Mouse (Mus musculus) CH12.LX (cell line): Measurements from ENCODE around the gene Styx. TPM values are rescaled to one million over a fixed set of nuclear protein-coding genes. Genes with fewer than 3 reads are reported as not detected.
"Not testable (repeated sequence)": the region's sequence is repeated elsewhere in the genome, so short reads cannot be mapped to it uniquely, and the experiment has no call there.

Experiments used
- DNase-seq: peaks from one replicate; pipeline ENCODE4 v3.0.0-alpha.2; 2013; ENCODE audit errors: extremely low read depth
- H3K27ac ChIP-seq: 2 replicates; pipeline ENCODE4 v1.5.1; 2012; ENCODE audit warnings: low read depth, mild to moderate bottlenecking, control low read depth, moderate library complexity; ENCODE audit not compliant: insufficient read depth
- H3K27me3 ChIP-seq: replicated peaks from 2 replicates; pipeline ENCODE3; 2012; ENCODE audit warnings: inconsistent platforms
- H3K36me3 ChIP-seq, 2 experiments: replicated peaks in 1 of 2; 2 replicates each; pipeline versions ENCODE3 to v1.6.1; 2012; ENCODE audit warnings: inconsistent platforms in 1 of 2, low read length in 1 of 2, mild to moderate bottlenecking in 1 of 2, mixed read lengths in 1 of 2, moderate library complexity in 1 of 2; ENCODE audit not compliant: control insufficient read depth in 1 of 2, insufficient read depth in 1 of 2
- H3K4me1 ChIP-seq, 2 experiments: 2 replicates each; pipeline ENCODE4 v1.6.1; 2012; ENCODE audit warnings: inconsistent platforms in 1 of 2, moderate library complexity in 1 of 2; ENCODE audit not compliant: insufficient read depth in 2 of 2, control insufficient read depth in 1 of 2
- H3K4me2 ChIP-seq: 2 replicates; pipeline ENCODE4 v1.6.1; 2012; ENCODE audit warnings: low read depth, mild to moderate bottlenecking, control low read depth; ENCODE audit not compliant: poor library complexity, insufficient read depth, severe bottlenecking
- H3K4me3 ChIP-seq, 3 experiments: fragments of 150-350 bp in 1 of 3; sonication (generic) in 1 of 3; replicated peaks in 1 of 3; 2 replicates each; pipeline versions ENCODE3 to v1.5.1; 2011 to 2012; ENCODE audit warnings: low read depth in 2 of 3, low read length in 2 of 3, mild to moderate bottlenecking in 2 of 3, moderate library complexity in 2 of 3, control low read depth in 1 of 3, improper control_type of control experiment in 1 of 3, inconsistent platforms in 1 of 3, mixed read lengths in 1 of 3; ENCODE audit not compliant: poor library complexity in 1 of 3
- H3K79me2 ChIP-seq: replicated peaks from 2 replicates; pipeline ENCODE4 v1.6.1; 2012; ENCODE audit warnings: mild to moderate bottlenecking, moderate library complexity; ENCODE audit not compliant: control insufficient read depth, poor library complexity, insufficient read depth, severe bottlenecking; ENCODE audit errors: extremely low read depth
- H3K9ac ChIP-seq: 2 replicates; pipeline ENCODE4 v1.6.1; 2012; ENCODE audit warnings: low read depth, mild to moderate bottlenecking, control low read depth, moderate library complexity; ENCODE audit not compliant: insufficient read depth
- H3K9me3 ChIP-seq: replicated peaks from 2 replicates; pipeline ENCODE3; 2012; ENCODE audit warnings: low read length, inconsistent platforms, mixed read lengths
- BHLHE40 ChIP-seq: IDR thresholded peaks from 2 replicates; pipeline ENCODE4 v1.6.1; 2011; ENCODE audit warnings: mild to moderate bottlenecking, low read depth, low read length, improper control_type of control experiment
- CHD1 ChIP-seq: IDR thresholded peaks from 2 replicates; pipeline ENCODE4 v1.6.1; 2012; ENCODE audit warnings: low read depth, low read length, improper control_type of control experiment, inconsistent platforms
- CHD2 ChIP-seq: IDR thresholded peaks from 2 replicates; pipeline ENCODE4 v1.6.1; 2011; ENCODE audit warnings: low read length, improper control_type of control experiment
- CTCF ChIP-seq, 2 experiments: IDR thresholded peaks in 1 of 2; conservative IDR thresholded peaks in 1 of 2; 2 replicates each; pipeline ENCODE4 v1.5.1; 2011 to 2012; ENCODE audit warnings: low read depth in 2 of 2, low read length in 2 of 2, improper control_type of control experiment in 1 of 2, inconsistent platforms in 1 of 2, mild to moderate bottlenecking in 1 of 2, moderate library complexity in 1 of 2
- ELF1 ChIP-seq: IDR thresholded peaks from 2 replicates; pipeline ENCODE4 v1.6.1; 2014; ENCODE audit warnings: low read depth, mild to moderate bottlenecking, inconsistent platforms, low read length, improper control_type of control experiment
- ETS1 ChIP-seq: conservative IDR thresholded peaks from 2 replicates; pipeline ENCODE4 v1.6.1; 2012; ENCODE audit warnings: low read depth, mild to moderate bottlenecking, inconsistent platforms, low read length, improper control_type of control experiment, moderate library complexity
- GABPA ChIP-seq: IDR thresholded peaks from 2 replicates; pipeline ENCODE4 v1.6.1; 2012; ENCODE audit warnings: low read depth, low read length, improper control_type of control experiment, inconsistent platforms; ENCODE audit not compliant: insufficient replicate concordance
- HCFC1 ChIP-seq: IDR thresholded peaks from 2 replicates; pipeline ENCODE4 v1.6.1; 2012; ENCODE audit warnings: low read depth, mild to moderate bottlenecking, inconsistent platforms, low read length, improper control_type of control experiment
- KAT2A ChIP-seq: IDR thresholded peaks from 2 replicates; pipeline ENCODE4 v1.6.1; 2012; ENCODE audit warnings: low read length, improper control_type of control experiment, inconsistent platforms; ENCODE audit not compliant: insufficient replicate concordance
- MAZ ChIP-seq: IDR thresholded peaks from 2 replicates; pipeline ENCODE4 v1.6.1; 2012; ENCODE audit warnings: low read depth, mild to moderate bottlenecking, inconsistent platforms, low read length, improper control_type of control experiment, moderate library complexity
- MEF2A ChIP-seq: IDR thresholded peaks from 2 replicates; pipeline ENCODE4 v1.6.1; 2014; ENCODE audit warnings: low read depth, mild to moderate bottlenecking, inconsistent platforms, low read length, improper control_type of control experiment, borderline replicate concordance
- MXI1 ChIP-seq: IDR thresholded peaks from 2 replicates; pipeline ENCODE4 v1.6.1; 2011; ENCODE audit warnings: mild to moderate bottlenecking, low read depth, low read length, improper control_type of control experiment
- MYC ChIP-seq: IDR thresholded peaks from 2 replicates; pipeline ENCODE4 v1.6.1; 2011; ENCODE audit warnings: low read depth, mild to moderate bottlenecking, improper control_type of control experiment, low read length
- POLR2A ChIP-seq: IDR thresholded peaks from 2 replicates; pipeline ENCODE4 v1.6.1; 2011; ENCODE audit warnings: low read depth, mild to moderate bottlenecking, improper control_type of control experiment, low read length
- RAD21 ChIP-seq: IDR thresholded peaks from 2 replicates; pipeline ENCODE4 v1.6.1; 2011; ENCODE audit warnings: low read depth, mild to moderate bottlenecking, low read length, improper control_type of control experiment, moderate library complexity
- RCOR1 ChIP-seq: conservative IDR thresholded peaks from 2 replicates; pipeline ENCODE4 v1.6.1; 2012; ENCODE audit warnings: low read depth, mild to moderate bottlenecking, inconsistent platforms, low read length, improper control_type of control experiment
- SMC3 ChIP-seq: IDR thresholded peaks from 2 replicates; pipeline ENCODE4 v1.6.1; 2011; ENCODE audit warnings: low read depth, low read length, improper control_type of control experiment
- UBTF ChIP-seq: IDR thresholded peaks from 2 replicates; pipeline ENCODE4 v1.6.1; 2012; ENCODE audit warnings: low read depth, mild to moderate bottlenecking, inconsistent platforms, low read length, improper control_type of control experiment, moderate library complexity
- USF1 ChIP-seq: IDR thresholded peaks from 2 replicates; pipeline ENCODE4 v1.6.1; 2014; ENCODE audit warnings: low read depth, mild to moderate bottlenecking, inconsistent platforms, low read length, improper control_type of control experiment
- ZC3H11A ChIP-seq: IDR thresholded peaks from 2 replicates; pipeline ENCODE4 v1.6.1; 2012; ENCODE audit warnings: low read depth, mild to moderate bottlenecking, inconsistent platforms, low read length, improper control_type of control experiment
- ZNF384 ChIP-seq: IDR thresholded peaks from 2 replicates; pipeline ENCODE4 v1.6.1; 2012; ENCODE audit warnings: low read depth, low read length, improper control_type of control experiment, inconsistent platforms
- dilution Hi-C: fragments of 300-500 bp; cut with MboI; formaldehyde crosslinking; loops from 2 replicates; pipeline ENCODE4 v1.14.3; 2020; ENCODE audit warnings: low sequenced_read_pairs; ENCODE audit not compliant: extremely low pct_unique_long_range_greater_than_20kb, extremely low pct_ligation_motif_present
- in situ Hi-C: fragments of 300-500 bp; cut with MboI; formaldehyde crosslinking; loops from 3 replicates; pipeline ENCODE4 v1.14.3; 2019; ENCODE audit warnings: low sequenced_read_pairs, low pct_ligation_motif_present, low pct_unique_long_range_greater_than_20kb, mixed read lengths
- polyA plus RNA-seq: library from polyadenylated mRNA; unstranded; fragments of >175 nt; gene quantifications from 2 replicates; pipeline ENCODE4 v1.2.1, GENCODE M21; 2012; ENCODE audit warnings: low read depth; ENCODE audit not compliant: insufficient read length
- total RNA-seq, 2 experiments: library from RNA; depleted of rRNA; stranded (reverse); fragments of 300-350 nt in 1 of 2; fragments of >200 nt in 1 of 2; gene quantifications; 2 replicates each; pipeline ENCODE4 v1.2.3; 2012 to 2014

Gene Styx
- total and polyA plus RNA-seq, 3 experiments: 15.7 to 41.2 (median 21.8) TPM

DNA sequence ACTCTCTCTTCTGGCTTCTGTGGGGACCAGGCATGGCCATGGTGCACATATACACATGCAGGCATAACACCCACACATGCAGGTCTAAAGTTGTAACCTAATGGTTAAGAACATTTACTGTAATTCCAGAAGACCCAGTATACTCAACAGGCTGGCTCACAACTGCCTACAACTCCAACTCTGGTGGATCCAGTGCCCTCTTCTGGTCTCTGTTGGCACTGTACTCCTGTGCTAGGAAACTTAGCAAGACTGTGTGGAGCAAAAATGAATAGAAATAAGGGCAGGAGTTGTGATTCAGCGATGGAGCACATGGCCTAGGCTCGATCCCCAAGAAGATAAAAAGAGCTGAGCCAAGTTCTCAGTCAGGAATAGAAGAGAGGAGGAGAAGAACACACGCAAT is 48.9 kb downstream of the Styx start:
- dilution Hi-C loops: no loop called here
- no peak overlapping the region for H3K27ac ChIP-seq
- peak; percentile 26 for DNase-seq
- no peak overlapping the region for H3K4me3 ChIP-seq
- H3K4me1 ChIP-seq: no peaks in the 10 kb centered on the region
- no peaks in the 10 kb centered on the region for H3K27me3 ChIP-seq
- H3K4me2 ChIP-seq: no peak overlapping the region
- no peaks in the 10 kb centered on the region for H3K9me3 ChIP-seq
- TF ChIP-seq MEF2A (no peak), GABPA (no peak), RCOR1 (no peak), HCFC1 (no peak), CHD1 (no peak), SMC3 (peak; percentile 24), KAT2A (no peak), ETS1 (no peak), MXI1 (no peak), CTCF (conservative IDR thresholded peaks at IDR 0.05 in 1 of 2, IDR thresholded peaks at IDR 0.05 in 1 of 2; ENCODE audit: low read depth in 2 of 2, low read length in 2 of 2) (peak; percentile 33 to 63; a peak in 2 of 4 replicates), RAD21 (peak; percentile 38)
- in situ Hi-C loops: no loop called here
- no peaks in the 10 kb centered on the region for H3K79me2 ChIP-seq
- H3K9ac ChIP-seq: no peak overlapping the region
- no peaks in the 10 kb centered on the region for H3K36me3 ChIP-seq

DNA sequence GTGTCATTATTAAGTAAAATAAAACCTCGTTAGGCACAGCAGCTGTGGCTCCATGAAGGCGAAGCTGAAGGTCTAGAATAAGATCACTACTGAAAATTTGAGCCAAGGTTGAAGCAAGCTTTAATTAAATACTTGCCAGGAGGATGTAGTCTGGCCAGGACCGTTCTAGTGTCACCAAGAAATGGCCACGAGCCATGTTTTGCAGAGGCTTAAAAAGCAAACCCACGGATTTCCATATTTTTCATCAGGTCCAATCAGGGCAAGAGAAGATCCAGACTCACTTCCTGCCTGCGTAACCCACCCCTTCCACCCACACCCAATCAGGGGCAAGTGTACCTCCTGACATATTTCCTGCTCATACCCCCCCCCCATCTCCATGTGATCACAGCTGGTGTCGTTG is 52.8 kb downstream of the Styx start:
- Histone ChIP-seq H3K27ac (no peak overlapping the region), H3K27me3 (no peaks in the 10 kb centered on the region), H3K9ac (no peak overlapping the region), H3K9me3 (no peaks in the 10 kb centered on the region), H3K79me2 (no peaks in the 10 kb centered on the region), H3K4me2 (no peak overlapping the region), H3K4me1 (no peaks in the 10 kb centered on the region), H3K4me3 (no peak overlapping the region), H3K36me3 (no peaks in the 10 kb centered on the region)
- TF ChIP-seq CHD2 (no peak), POLR2A (no peak), ZNF384 (no peak), BHLHE40 (no peak), UBTF (no peak), ELF1 (no peak), GABPA (no peak), ZC3H11A (no peak), MAZ (no peak), USF1 (no peak), RCOR1 (no peak), MYC (no peak)
- no peak for DNase-seq
- dilution Hi-C loops (no loop called here), in situ Hi-C loops (no loop called here)

DNA sequence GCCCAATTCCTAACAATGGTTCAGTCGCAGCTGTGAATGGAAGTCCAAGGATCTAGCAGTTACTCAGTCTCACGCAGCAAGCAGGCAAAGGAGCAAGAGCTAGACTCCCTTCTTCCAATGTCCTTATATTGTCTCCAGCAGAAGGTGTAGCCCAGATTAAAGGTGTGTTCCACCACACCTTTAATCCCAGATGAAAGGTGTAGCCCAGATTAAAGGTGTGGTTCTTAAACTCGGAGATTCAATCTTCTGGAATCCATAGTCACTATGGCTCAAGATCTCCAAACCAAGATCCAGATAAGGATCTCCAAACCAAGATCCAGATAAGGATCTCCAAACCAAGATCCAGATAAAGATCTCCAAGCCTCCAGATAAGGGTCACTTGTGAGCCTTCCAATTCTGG is 53.9 kb downstream of the Styx start, which contains the start of gene Gnpnat1:
Gene Gnpnat1, minus strand, starts transcription at position 101 of the 400 bp plus-strand sequence.
- in situ Hi-C loops, dilution Hi-C loops: not testable (repeated sequence)

More for the DNA sequence above, 53.9 kb downstream of the Styx start, which contains the start of gene Gnpnat1:
- not testable (repeated sequence) for H3K27me3 ChIP-seq, H3K27ac ChIP-seq, DNase-seq, H3K9ac ChIP-seq, H3K4me2 ChIP-seq, H3K36me3 ChIP-seq, H3K4me1 ChIP-seq, H3K79me2 ChIP-seq, H3K9me3 ChIP-seq, H3K4me3 ChIP-seq
